1 mouse cellular context compared by ENCODE assay signal in genomic region chr8:88244298-88244697, GRCm38 (mm10).
TF ChIP-seq lines count a peak whose summit lies in the region.

No protein-coding gene starts in this region.

TF ChIP-seq in MEL, 35 proteins besides CTCF, POLR2A, EP300 and RAD21 (continued from another document):
- peak; percentile 55; the same call in 1 of the 2 replicates for TF ChIP-seq ZNF384 (IDR thresholded peaks at IDR 0.05; ENCODE audit: low read depth, low read length)
